In genomic region chr3:61161384-61161783, GRCm38 (mm10) we compare ENCODE assay signal across 22 mouse cellular contexts.
DNase-seq lines count a peak whose midpoint lies in the region; ATAC-seq and TF ChIP-seq lines count a peak whose summit lies in the region.
"Had no signal": no experiment of that assay in that cellular context is flagged by ENCODE, and none has a peak within 500 bp of the region (broad histone marks: within the 10 kb centered on the region; RNA-seq: fewer than 3 reads in every experiment).

No protein-coding gene starts in this region.

- no peak overlapping the region for H3K4me3 ChIP-seq in MEL (ENCODE audit: control insufficient read depth in 1 of 2, insufficient read depth in 1 of 2, low read depth in 2 of 2, low read length in 2 of 2)
- H3K4me3 ChIP-seq in midbrain, embryonic 11.5 days (ENCODE audit: low read depth, low read length), result no peak overlapping the region

- H3K9ac ChIP-seq in MEL (ENCODE audit: control insufficient read depth, low read depth, low read length, poor library complexity, severe bottlenecking), result no peak overlapping the region
- H3K9ac ChIP-seq in midbrain, embryonic 11.5 days (ENCODE audit: low read length), result no peak overlapping the region

- no peak for TF ChIP-seq CTCF in MEL (IDR thresholded peaks at IDR 0.05 in 2 of 3, conservative IDR thresholded peaks at IDR 0.05 in 1 of 3; ENCODE audit: control insufficient read depth in 1 of 3, insufficient read depth in 1 of 3, low read depth in 2 of 3, low read length in 3 of 3, poor library complexity in 1 of 3, severe bottlenecking in 1 of 3)

- H3K9me3 ChIP-seq in MEL (replicated peaks; ENCODE audit: insufficient read depth, low read length), result no peaks in the 10 kb centered on the region
- H3K9me3 ChIP-seq in midbrain, embryonic 11.5 days (ENCODE audit: control insufficient read depth, low read length), result no peaks in the 10 kb centered on the region
- H3K9me3 ChIP-seq: G1E had no signal

- peaks cover 0 to 10% of the 10 kb centered on the region in 2 experiments; a peak in 2 of 4 replicates for H3K4me1 ChIP-seq in MEL (ENCODE audit: control insufficient read depth in 1 of 2, insufficient read depth in 2 of 2, low read length in 2 of 2)
- H3K4me1 ChIP-seq in midbrain, embryonic 11.5 days (ENCODE audit: control insufficient read depth, insufficient read depth, low read length), result no peaks in the 10 kb centered on the region

- peak; percentile 58 for ATAC-seq in megakaryocyte progenitor cell, adult 5-6 weeks (replicated peaks; ENCODE audit: poor library complexity)
- peak; percentile 80 for ATAC-seq in megakaryocyte-erythroid progenitor cell, adult 5-6 weeks (replicated peaks; ENCODE audit: low FRiP score, low TSS enrichment, poor library complexity, severe bottlenecking)
- no peak for ATAC-seq in midbrain, embryonic 11.5 days (ENCODE audit: low FRiP score)
- ATAC-seq: activated CD4-positive, CD25-positive, alpha-beta regulatory T cell, adult 4 months; CD4-positive, CD25-positive, alpha-beta regulatory T cell, adult 4 months; Patski had no signal

- no peaks in the 10 kb centered on the region for H3K27me3 ChIP-seq in MEL (ENCODE audit: control insufficient read depth in 1 of 2, insufficient read depth in 2 of 2, low read length in 2 of 2)
- H3K27me3 ChIP-seq in midbrain, embryonic 11.5 days (ENCODE audit: control insufficient read depth, insufficient read depth, low read length), result no peaks in the 10 kb centered on the region
- H3K27me3 ChIP-seq: CH12.LX had no signal

- TF ChIP-seq POLR2A in MEL (IDR thresholded peaks at IDR 0.05; ENCODE audit: control insufficient read depth in 1 of 2, insufficient read depth in 1 of 2, low read depth in 1 of 2, low read length in 2 of 2, poor library complexity in 1 of 2), result no peak

- no peak for TF ChIP-seq RAD21 in MEL (IDR thresholded peaks at IDR 0.05; ENCODE audit: low read depth, low read length)

- TF ChIP-seq EP300 in MEL (IDR thresholded peaks at IDR 0.05; ENCODE audit: low read depth in 1 of 2, low read length in 2 of 2), result peak; percentile 64 to 73

- peaks cover 0 to 18% of the 10 kb centered on the region in 2 experiments; a peak in 2 of 4 replicates for H3K36me3 ChIP-seq in MEL (ENCODE audit: control insufficient read depth in 1 of 2, insufficient read depth in 2 of 2, low read length in 2 of 2)
- no peaks in the 10 kb centered on the region for H3K36me3 ChIP-seq in midbrain, embryonic 11.5 days (ENCODE audit: control insufficient read depth, insufficient read depth, low read length)
- H3K36me3 ChIP-seq: G1E had no signal

- no peaks in the 10 kb centered on the region for H3K79me2 ChIP-seq in MEL (ENCODE audit: control insufficient read depth, insufficient read depth, low read length, poor library complexity)

- no peak overlapping the region for H3K4me2 ChIP-seq in midbrain, embryonic 11.5 days

- DNase-seq in MEL (ENCODE audit: low read depth, low spot score), result peak; percentile 27
- no peak for DNase-seq in cerebellum, adult 11-12 months
- no peak for DNase-seq in right cerebral cortex, postnatal 10 days (ENCODE audit: low spot score in 2 of 2)
- no peak for DNase-seq in midbrain, embryonic 11.5 days (ENCODE audit: low spot score, missing footprints)
- DNase-seq: adrenal gland, adult 2 months; adrenal gland, adult 8-10 months; adrenal gland, postnatal 10 days; adrenal gland, postnatal 14 days; adrenal gland, postnatal 25 days; adrenal gland, postnatal 36 days; B cell, adult 2 months; cerebellum, adult 11 months; cerebellum, adult 18-20 months; cerebellum, adult 2 months; cerebellum, adult 8-10 months had no signal

- H3K27ac ChIP-seq in MEL (ENCODE audit: control insufficient read depth, low read depth, low read length), result no peak overlapping the region
- H3K27ac ChIP-seq in midbrain, embryonic 11.5 days (ENCODE audit: low read depth, low read length), result no peak overlapping the region

TF ChIP-seq in MEL, 35 proteins besides CTCF, POLR2A, EP300 and RAD21:
- TF ChIP-seq MYB (IDR thresholded peaks at IDR 0.05; ENCODE audit: low read depth, low read length), result no peak
- TF ChIP-seq TCF12 (IDR thresholded peaks at IDR 0.05; ENCODE audit: low read depth, low read length), result peak; percentile 61; the same call in 1 of the 2 replicates
- 0 out of 2 replicates have a peak, but pooled peaks have one; percentile 47 for TF ChIP-seq ETS1 (IDR thresholded peaks at IDR 0.05; ENCODE audit: low read depth, low read length)
- TF ChIP-seq TAL1 (IDR thresholded peaks at IDR 0.05; ENCODE audit: low read length), result peak; percentile 37; the same call in 1 of the 2 replicates
- no peak for TF ChIP-seq ELF1 (IDR thresholded peaks at IDR 0.05; ENCODE audit: low read depth, low read length)
- TF ChIP-seq GATA1 (IDR thresholded peaks at IDR 0.05; ENCODE audit: low read depth, low read length), result peak; percentile 40; the same call in 1 of the 2 replicates
- TF ChIP-seq E2F4 (IDR thresholded peaks at IDR 0.05; ENCODE audit: borderline replicate concordance, low read depth, low read length), result no peak
